Mouse (Mus musculus) stomach, postnatal 0 days (tissue): ENCODE results near the gene Ltc4s.

Experiments used
- CTCF ChIP-seq: IDR thresholded peaks from 2 replicates; pipeline ENCODE4 v1.5.1; 2016; ENCODE audit warnings: antibody characterized with exemption, low read depth, mild to moderate bottlenecking, moderate library complexity
- EP300 ChIP-seq: optimal IDR thresholded peaks from 2 replicates; pipeline ENCODE3; 2016; ENCODE audit warnings: antibody characterized with exemption

DNA sequence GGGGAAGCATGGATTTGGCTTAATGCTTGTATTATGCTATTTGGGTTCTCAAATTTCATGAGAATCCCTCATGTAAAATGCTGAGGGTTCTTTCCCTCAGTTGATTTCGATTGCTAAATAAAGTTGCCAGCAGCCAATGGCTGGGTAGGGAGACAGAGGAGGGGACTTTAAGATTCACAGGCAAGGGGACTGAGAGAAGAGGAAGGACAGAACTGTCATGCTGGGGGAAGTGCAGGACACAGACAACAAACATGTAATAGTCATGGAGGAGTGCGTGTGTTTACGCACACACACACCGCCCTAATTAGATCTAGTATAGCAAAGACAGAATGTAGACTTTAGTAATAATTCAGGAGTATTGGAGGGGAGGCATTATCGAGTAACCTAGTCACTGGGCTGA is 46.8 kb upstream of the Ltc4s start:
- no peak for TF ChIP-seq CTCF
- no peak for TF ChIP-seq EP300
